Mouse (Mus musculus): ENCODE results near the gene Prepl.

DNA sequence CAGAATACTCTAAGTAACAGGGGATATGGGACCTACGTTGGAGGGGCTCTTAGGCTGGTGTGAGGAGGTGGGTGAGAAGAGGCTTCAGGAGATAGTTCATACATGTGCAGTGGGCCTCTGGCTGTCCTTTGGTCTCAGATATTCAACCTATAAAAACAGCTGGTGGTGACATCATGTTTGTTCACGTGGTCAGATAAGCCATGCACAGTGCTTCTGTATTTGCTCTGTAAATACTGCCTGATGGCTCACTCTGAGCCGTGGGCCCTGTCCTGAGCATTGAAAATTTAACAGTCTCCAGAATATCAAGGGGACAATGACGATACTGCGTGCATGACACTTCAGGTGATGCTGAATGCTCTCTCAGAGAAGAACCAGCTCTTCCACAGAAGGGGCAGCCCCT lies 52.2 kb downstream of the Prepl start:
- TF ChIP-seq CTCF (IDR thresholded peaks at IDR 0.05; ENCODE audit: low read depth, low read length) (no peak), POLR2A (IDR thresholded peaks at IDR 0.05; ENCODE audit: extremely low read depth, insufficient read depth, low read length) (no peak)
